Mouse (Mus musculus): ENCODE measurements around the gene Kdm4c. TPM values are rescaled to one million over a fixed set of nuclear protein-coding genes. Genes with fewer than 3 reads are reported as not detected.

Gene Kdm4c
- 37.0 TPM for polyA plus RNA-seq (2017; shearing (Covaris generic))

DNA sequence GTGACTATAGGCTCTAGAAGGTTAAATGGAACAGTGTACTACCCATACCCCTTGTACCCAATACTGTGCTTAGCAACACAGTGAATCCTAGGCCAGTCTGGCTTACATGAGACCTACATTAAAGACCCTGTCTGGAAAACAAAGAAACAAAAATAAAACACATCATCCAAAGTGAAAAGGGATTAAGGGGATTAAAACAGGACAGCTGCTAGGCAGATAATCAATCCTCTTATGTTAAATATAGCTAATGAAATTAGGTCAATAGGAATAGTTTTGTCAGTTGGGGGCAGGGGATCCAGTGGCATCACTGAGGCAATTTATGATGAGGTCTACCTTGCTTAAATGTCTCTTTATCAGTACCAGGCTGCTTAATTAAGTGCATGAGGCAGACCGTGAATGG is at the start of gene Kdm4c:
Kdm4c (plus strand) TSS at position 322 of the 400 bp plus-strand sequence.

Other genes starting within 250 kb of the Kdm4c start
- gene Frmd3, start 229.1 kb upstream of the Kdm4c start, polyA plus RNA-seq (2017; shearing (Covaris generic)) = 0.14 TPM